ENCODE assay signal across 1 mouse cellular context in genomic region chr16:38406708-38407107, GRCm38 (mm10).
TF ChIP-seq lines count a peak whose summit lies in the region.

No protein-coding gene starts in this region.

TF ChIP-seq in ES-E14, 5 proteins besides CTCF, POLR2A, EP300 and RAD21 (continued from another document):
- TF ChIP-seq HCFC1 (IDR thresholded peaks at IDR 0.05; ENCODE audit: borderline replicate concordance, insufficient read depth, low read length) (no peak), CHD2 (IDR thresholded peaks at IDR 0.05; ENCODE audit: low read depth, low read length) (no peak), MAFK (IDR thresholded peaks at IDR 0.05; ENCODE audit: insufficient read depth, low read depth, low read length) (no peak)
